ENCODE assay signal across 20 mouse cellular contexts in the genomic region with DNA sequence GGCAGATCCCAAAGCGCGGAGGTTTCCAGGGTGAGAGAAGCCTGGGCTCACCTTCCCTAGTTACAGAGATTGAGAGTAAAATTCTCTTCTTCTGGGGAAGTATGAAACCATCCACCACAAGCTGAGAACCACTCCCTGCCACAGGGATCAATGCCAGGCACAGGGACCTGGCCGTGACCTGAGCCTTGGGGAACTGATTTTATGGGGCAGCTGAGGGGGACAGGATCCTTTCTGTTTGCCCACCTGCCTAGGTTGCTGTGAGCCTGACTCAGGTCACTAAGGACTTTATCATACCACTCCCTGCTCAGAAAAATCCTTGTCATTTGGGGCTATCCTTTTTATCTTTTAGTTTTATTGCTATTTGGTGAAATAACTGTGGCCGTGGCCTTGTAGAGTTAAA. TPM values are rescaled to one million over a fixed set of nuclear protein-coding genes. Genes with fewer than 3 reads are reported as not detected.
DNase-seq lines count a peak whose midpoint lies in the region; ATAC-seq and TF ChIP-seq lines count a peak whose summit lies in the region.
"Had no signal": no experiment of that assay in that cellular context is flagged by ENCODE, and none has a peak within 500 bp of the region (broad histone marks: within the 10 kb centered on the region; RNA-seq: fewer than 3 reads in every experiment).

No protein-coding gene starts in this region.

- H3K27ac ChIP-seq in forebrain, embryonic 10.5 days: 0 out of 2 replicates have a peak overlapping the region, but pooled peaks have one; percentile 17
- H3K27ac ChIP-seq in forebrain, embryonic 13.5 days: no peak overlapping the region
- H3K27ac ChIP-seq in liver, adult 2 months (replicated peaks; ENCODE audit: insufficient read depth, low read depth, low read length): peak overlapping the region; percentile 14; the same call in 1 of the 2 replicates
- H3K27ac ChIP-seq in liver, postnatal 0 days (ENCODE audit: low read depth): no peak overlapping the region
- peak overlapping the region; percentile 44 for H3K27ac ChIP-seq in intestine, embryonic 16.5 days (ENCODE audit: low read length)
- H3K27ac ChIP-seq in lung, postnatal 0 days (ENCODE audit: low read length): no peak overlapping the region
- H3K27ac ChIP-seq: embryonic facial prominence, embryonic 13.5 days; embryonic facial prominence, embryonic 15.5 days; forebrain, embryonic 12.5 days; forebrain, embryonic 15.5 days had no signal

- TF ChIP-seq EP300 in liver, postnatal 0 days (IDR thresholded peaks at IDR 0.05; ENCODE audit: low read depth): no peak
- no peak for TF ChIP-seq EP300 in lung, postnatal 0 days (IDR thresholded peaks at IDR 0.05)

- 95% methylated on average over 4 of the region's 4 CpGs for WGBS in forebrain, embryonic 10.5 days
- 95% methylated on average over 4 of the region's 4 CpGs for WGBS in forebrain, embryonic 13.5 days
- WGBS in liver, adult 2 months: 76% methylated on average over 4 of the region's 4 CpGs
- 88% methylated on average over 4 of the region's 4 CpGs for WGBS in liver, postnatal 0 days (ENCODE audit: insufficient replicate concordance)
- 70% methylated on average over 4 of the region's 4 CpGs for WGBS in intestine, embryonic 16.5 days
- 97% methylated on average over 4 of the region's 4 CpGs for WGBS in lung, postnatal 0 days

- peaks cover 14% of the 10 kb centered on the region for H3K4me1 ChIP-seq in forebrain, embryonic 10.5 days
- H3K4me1 ChIP-seq in forebrain, embryonic 13.5 days: 0 out of 2 replicates have a peak, but pooled peaks cover 2% of the 10 kb centered on the region
- H3K4me1 ChIP-seq in liver, adult 2 months (ENCODE audit: control insufficient read depth, insufficient read depth, low read length): peaks cover 33% of the 10 kb centered on the region
- H3K4me1 ChIP-seq in liver, postnatal 0 days (ENCODE audit: insufficient read depth): peaks cover 26% of the 10 kb centered on the region
- peaks cover 21% of the 10 kb centered on the region for H3K4me1 ChIP-seq in intestine, embryonic 16.5 days (ENCODE audit: control insufficient read depth, insufficient read depth, low read length)
- H3K4me1 ChIP-seq in lung, postnatal 0 days (ENCODE audit: insufficient read depth, low read depth, low read length): peaks cover 4% of the 10 kb centered on the region; the same call in 1 of the 2 replicates
- H3K4me1 ChIP-seq: embryonic facial prominence, embryonic 13.5 days; embryonic facial prominence, embryonic 15.5 days; forebrain, embryonic 15.5 days had no signal

- no peaks in the 10 kb centered on the region for H3K9me3 ChIP-seq in forebrain, embryonic 10.5 days
- H3K9me3 ChIP-seq in forebrain, embryonic 13.5 days (replicated peaks): no peaks in the 10 kb centered on the region
- H3K9me3 ChIP-seq in liver, postnatal 0 days (ENCODE audit: low read length): no peaks in the 10 kb centered on the region
- no peaks in the 10 kb centered on the region for H3K9me3 ChIP-seq in intestine, embryonic 16.5 days (ENCODE audit: control insufficient read depth, low read length)
- no peaks in the 10 kb centered on the region for H3K9me3 ChIP-seq in lung, postnatal 0 days (ENCODE audit: low read length)
- H3K9me3 ChIP-seq: embryonic facial prominence, embryonic 13.5 days; embryonic facial prominence, embryonic 15.5 days; forebrain, embryonic 12.5 days; forebrain, embryonic 15.5 days had no signal

- no peak overlapping the region for H3K4me2 ChIP-seq in forebrain, embryonic 13.5 days
- no peak overlapping the region for H3K4me2 ChIP-seq in liver, postnatal 0 days (ENCODE audit: low read depth, low read length)
- no peak overlapping the region for H3K4me2 ChIP-seq in intestine, embryonic 16.5 days (ENCODE audit: low read depth, low read length)
- no peak overlapping the region for H3K4me2 ChIP-seq in lung, postnatal 0 days (replicated peaks; ENCODE audit: low read depth, low read length)
- H3K4me2 ChIP-seq: embryonic facial prominence, embryonic 13.5 days; embryonic facial prominence, embryonic 15.5 days; forebrain, embryonic 12.5 days; forebrain, embryonic 15.5 days had no signal

- DNase-seq in forebrain, embryonic 10.5 days (ENCODE audit: extremely low spot score, low spot score): no peak
- DNase-seq in liver, adult 2 months (ENCODE audit: extremely low read depth, low read depth, low spot score): no peak
- no peak for DNase-seq in liver, postnatal 0 days
- DNase-seq in lung, postnatal 0 days (ENCODE audit: low spot score): no peak
- DNase-seq: adrenal gland, postnatal 10 days; adrenal gland, postnatal 25 days; cerebellum, adult 11 months; cerebellum, adult 18-20 months; cerebellum, adult 8-10 months; cerebellum, adult 9-11 months; cerebellum, postnatal 14 days; cerebellum, postnatal 36 days; embryo, embryonic 11 days; forebrain, postnatal 0 days had no signal

- no peak overlapping the region for H3K4me3 ChIP-seq in forebrain, embryonic 10.5 days
- H3K4me3 ChIP-seq in forebrain, embryonic 13.5 days: no peak overlapping the region
- H3K4me3 ChIP-seq in liver, adult 2 months (ENCODE audit: insufficient read depth, low read depth, low read length): no peak overlapping the region
- no peak overlapping the region for H3K4me3 ChIP-seq in liver, postnatal 0 days (ENCODE audit: low read depth, low read length)
- no peak overlapping the region for H3K4me3 ChIP-seq in intestine, embryonic 16.5 days (ENCODE audit: low read length)
- H3K4me3 ChIP-seq in lung, postnatal 0 days (ENCODE audit: low read depth, low read length): no peak overlapping the region
- H3K4me3 ChIP-seq: embryonic facial prominence, embryonic 13.5 days; embryonic facial prominence, embryonic 15.5 days; forebrain, embryonic 12.5 days; forebrain, embryonic 15.5 days had no signal

- H3K9ac ChIP-seq in forebrain, embryonic 13.5 days: no peak overlapping the region
- H3K9ac ChIP-seq in liver, adult 2 months (ENCODE audit: low read depth, low read length): no peak overlapping the region
- H3K9ac ChIP-seq in liver, postnatal 0 days (replicated peaks): no peak overlapping the region
- H3K9ac ChIP-seq in intestine, embryonic 16.5 days (ENCODE audit: low read depth, low read length): no peak overlapping the region
- H3K9ac ChIP-seq in lung, postnatal 0 days (replicated peaks; ENCODE audit: low read depth): no peak overlapping the region
- H3K9ac ChIP-seq: embryonic facial prominence, embryonic 13.5 days; embryonic facial prominence, embryonic 15.5 days; forebrain, embryonic 12.5 days; forebrain, embryonic 15.5 days; forebrain, postnatal 0 days had no signal

- H3K27me3 ChIP-seq in forebrain, embryonic 10.5 days (ENCODE audit: poor library complexity, severe bottlenecking): no peaks in the 10 kb centered on the region
- no peaks in the 10 kb centered on the region for H3K27me3 ChIP-seq in forebrain, embryonic 13.5 days
- H3K27me3 ChIP-seq in liver, adult 2 months (ENCODE audit: control insufficient read depth, insufficient read depth, low read length): no peaks in the 10 kb centered on the region
- H3K27me3 ChIP-seq in liver, postnatal 0 days (ENCODE audit: insufficient read depth, low read length): no peaks in the 10 kb centered on the region
- H3K27me3 ChIP-seq in intestine, embryonic 16.5 days (replicated peaks; ENCODE audit: control insufficient read depth, insufficient read depth, low read length): no peaks in the 10 kb centered on the region
- H3K27me3 ChIP-seq in lung, postnatal 0 days (replicated peaks; ENCODE audit: insufficient read depth, low read length): no peaks in the 10 kb centered on the region
- H3K27me3 ChIP-seq: embryonic facial prominence, embryonic 13.5 days; embryonic facial prominence, embryonic 15.5 days; forebrain, embryonic 12.5 days; forebrain, embryonic 15.5 days had no signal

- H3K79me2 ChIP-seq in liver, adult 2 months (ENCODE audit: control insufficient read depth, insufficient read depth, low read length): no peaks in the 10 kb centered on the region

- no peak for ATAC-seq in forebrain, embryonic 13.5 days
- ATAC-seq in liver, postnatal 0 days: no peak
- peak; percentile 56 for ATAC-seq in intestine, embryonic 16.5 days
- ATAC-seq in lung, postnatal 0 days: no peak
- ATAC-seq: forebrain, embryonic 15.5 days; forebrain, postnatal 0 days had no signal

- no peak for TF ChIP-seq CTCF in liver, adult 2 months (IDR thresholded peaks at IDR 0.05; ENCODE audit: low read depth, low read length)
- TF ChIP-seq CTCF in liver, postnatal 0 days (IDR thresholded peaks at IDR 0.05; ENCODE audit: low read depth): no peak
- no peak for TF ChIP-seq CTCF in lung, postnatal 0 days (IDR thresholded peaks at IDR 0.05)

- TF ChIP-seq POLR2A in liver, adult 2 months (IDR thresholded peaks at IDR 0.05; ENCODE audit: extremely low read depth, insufficient read depth, low read length): no peak

- H3K36me3 ChIP-seq in forebrain, embryonic 10.5 days (replicated peaks): no peaks in the 10 kb centered on the region
- H3K36me3 ChIP-seq in forebrain, embryonic 13.5 days (ENCODE audit: poor library complexity, severe bottlenecking): no peaks in the 10 kb centered on the region
- no peaks in the 10 kb centered on the region for H3K36me3 ChIP-seq in liver, adult 2 months (ENCODE audit: control insufficient read depth, insufficient read depth, low read length)
- H3K36me3 ChIP-seq in liver, postnatal 0 days (replicated peaks; ENCODE audit: insufficient read depth, low read length): no peaks in the 10 kb centered on the region
- no peaks in the 10 kb centered on the region for H3K36me3 ChIP-seq in intestine, embryonic 16.5 days (ENCODE audit: control insufficient read depth, insufficient read depth, low read length)
- H3K36me3 ChIP-seq in lung, postnatal 0 days (ENCODE audit: insufficient read depth, low read length): no peaks in the 10 kb centered on the region
- H3K36me3 ChIP-seq: embryonic facial prominence, embryonic 13.5 days; embryonic facial prominence, embryonic 15.5 days; forebrain, embryonic 12.5 days; forebrain, embryonic 15.5 days had no signal

RNA-seq across cellular contexts. Expression of gene Id2, which starts 41.7 kb away (rescaled TPM):
- polyA plus RNA-seq in forebrain, embryonic 10.5 days (2016; fragmentation: Nextera tagmentation; extraction: Ambion mirVana): 180 and 197 TPM in 2 replicates
- polyA plus RNA-seq in forebrain, embryonic 13.5 days (2015; fragmentation: Nextera tagmentation; extraction: Ambion mirVana): 195 and 253 TPM in 2 replicates
- total RNA-seq in liver, adult 2 months (2014; rRNA removed): 81.9 and 156 TPM in 2 replicates
- 172 and 199 TPM in 2 replicates for polyA plus RNA-seq in liver, adult 2 months (2012; rRNA removed)
- 245 and 376 TPM in 2 replicates for polyA plus RNA-seq in liver, postnatal 0 days (2015; fragmentation: Nextera tagmentation; extraction: Ambion mirVana)
- 333 and 353 TPM in 2 replicates for polyA plus RNA-seq in intestine, embryonic 16.5 days (2015; fragmentation: Nextera tagmentation; extraction: Ambion mirVana)
- 444 and 475 TPM in 2 replicates for polyA plus RNA-seq in lung, postnatal 0 days (2015; fragmentation: Nextera tagmentation; extraction: Ambion mirVana)

Comparison
In these comparisons a context has a peak if more than half of its experiments do, and no peak if none do; other contexts are left out.
1. H3K27ac ChIP-seq: peak in forebrain, embryonic 10.5 days (single experiment), liver, adult 2 months (single experiment) and intestine, embryonic 16.5 days (single experiment); none in forebrain, embryonic 13.5 days (single experiment), liver, postnatal 0 days (single experiment) and lung, postnatal 0 days (single experiment).